Mouse (Mus musculus) lung, embryonic 14.5 days (tissue): ENCODE results near the gene Vax1. TPM values are rescaled to one million over a fixed set of nuclear protein-coding genes. Genes with fewer than 3 reads are reported as not detected.

ENCODE experiments used
- ATAC-seq: fragments of 200-750 bp; cut with Nextera tagmentation; 2 replicates; pipeline ENCODE4 v1.8.0; 2017; ENCODE audit warnings: mild to moderate bottlenecking, moderate TSS enrichment, moderate library complexity; ENCODE audit not compliant: insufficient read depth
- DNase-seq: peaks from one replicate; pipeline ENCODE4 v3.0.0-alpha.2; 2015
- H3K27ac ChIP-seq: fragments of 300-500 bp; sonication (generic); 2 replicates; pipeline ENCODE4 v1.5.1; 2014; ENCODE audit warnings: low read depth, mild to moderate bottlenecking, moderate library complexity
- H3K27me3 ChIP-seq: fragments of 300-500 bp; sonication (generic); 2 replicates; pipeline ENCODE4 v1.6.1; 2014; ENCODE audit warnings: low read length, control low read depth; ENCODE audit not compliant: insufficient read depth
- H3K36me3 ChIP-seq: fragments of 300-500 bp; sonication (generic); 2 replicates; pipeline ENCODE4 v1.6.1; 2014; ENCODE audit warnings: control low read depth; ENCODE audit not compliant: insufficient read depth
- H3K4me1 ChIP-seq: fragments of 300-500 bp; sonication (generic); 2 replicates; pipeline ENCODE4 v1.6.1; 2014; ENCODE audit warnings: antibody characterized with exemption, control low read depth; ENCODE audit not compliant: insufficient read depth
- H3K4me2 ChIP-seq: fragments of 300-500 bp; sonication (generic); 2 replicates; pipeline ENCODE4 v1.6.1; 2014; ENCODE audit warnings: mild to moderate bottlenecking
- H3K4me3 ChIP-seq: fragments of 300-500 bp; sonication (generic); 2 replicates; pipeline ENCODE4 v1.5.1; 2014; ENCODE audit warnings: low read depth, low read length
- H3K9ac ChIP-seq: fragments of 300-500 bp; sonication (generic); 2 replicates; pipeline ENCODE4 v1.6.1; 2014
- H3K9me3 ChIP-seq: fragments of 300-500 bp; sonication (generic); 2 replicates; pipeline ENCODE4 v1.6.1; 2016; ENCODE audit warnings: low read depth, low read length, control low read depth
- CTCF ChIP-seq: IDR thresholded peaks from 2 replicates; pipeline ENCODE4 v1.5.1; 2016; ENCODE audit warnings: antibody characterized with exemption, low read depth
- WGBS: fragments of 180-500 bp; shearing (Covaris S2); extraction: QIAGEN DNeasy Blood & Tissue Kit; methylation state at CpG from one replicate; pipeline ENCODE4 v1.1.7; 2014; 5-methylcytosine and 5-hydroxymethylcytosine counted together
- polyA plus RNA-seq: library from polyadenylated mRNA; unstranded; fragments of >200 nt; fragmentation: Nextera tagmentation; extraction: Ambion mirVana; gene quantifications from 2 replicates; pipeline ENCODE4 v1.2.1, GENCODE M21; 2014

Vax1 gene
- polyA plus RNA-seq, 1 experiment from 2014 or later, result not detected

DNA sequence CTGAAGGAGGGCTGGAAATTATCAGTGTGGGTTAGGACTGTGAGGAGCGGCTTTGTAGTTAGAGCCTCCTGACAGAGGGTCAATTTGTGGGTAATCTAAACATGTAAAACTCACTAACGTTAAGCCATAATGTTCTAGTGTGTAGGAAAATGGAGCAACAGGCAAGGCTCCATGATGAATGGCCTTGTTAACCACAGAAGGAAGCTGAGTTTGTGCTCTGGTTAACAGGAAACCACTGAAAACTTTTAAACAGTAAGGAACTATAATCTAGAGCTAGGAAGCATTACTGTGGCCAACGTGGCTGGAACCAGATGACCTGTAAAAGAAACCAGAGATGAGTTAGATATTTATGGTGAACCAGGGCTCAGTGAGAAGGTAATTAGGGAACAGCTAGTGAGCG, 13.2 kb downstream of the Vax1 start:
- no peaks in the 10 kb centered on the region for H3K9me3 ChIP-seq
- no peaks in the 10 kb centered on the region for H3K36me3 ChIP-seq
- DNase-seq (no peak), ATAC-seq (no peak)
- H3K27me3 ChIP-seq, result peaks cover 14% of the 10 kb centered on the region
- H3K4me1 ChIP-seq, result no peaks in the 10 kb centered on the region
- H3K27ac ChIP-seq, result no peak overlapping the region
- H3K4me3 ChIP-seq, result no peak overlapping the region
- H3K9ac ChIP-seq, result no peak overlapping the region
- no peak overlapping the region for H3K4me2 ChIP-seq
- no peak for TF ChIP-seq CTCF
- WGBS, result 45% methylated on average over 4 of the region's 4 CpGs

DNA sequence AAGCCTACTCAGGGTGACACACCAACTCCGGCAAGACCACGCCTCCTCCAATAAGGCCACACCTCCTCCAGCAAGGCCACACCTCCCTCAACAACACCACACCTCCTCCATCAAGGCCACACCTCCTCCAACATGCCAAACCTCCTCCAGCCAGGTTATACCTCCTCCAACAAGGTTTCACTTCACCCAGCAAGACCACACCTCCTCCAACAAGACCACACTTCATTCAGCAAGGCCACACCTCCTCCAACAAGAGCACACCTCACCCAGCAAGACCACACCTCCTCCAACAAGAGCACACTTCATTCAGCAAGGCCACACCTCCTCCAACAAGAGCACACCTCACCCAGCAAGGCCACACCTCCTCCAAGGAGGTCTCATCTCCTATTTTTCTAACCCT, 15.7 kb downstream of the Vax1 start:
- 74% methylated on average over 2 of the region's 2 CpGs for WGBS
- H3K27ac ChIP-seq, result no peak overlapping the region
- ATAC-seq, result no peak

DNA sequence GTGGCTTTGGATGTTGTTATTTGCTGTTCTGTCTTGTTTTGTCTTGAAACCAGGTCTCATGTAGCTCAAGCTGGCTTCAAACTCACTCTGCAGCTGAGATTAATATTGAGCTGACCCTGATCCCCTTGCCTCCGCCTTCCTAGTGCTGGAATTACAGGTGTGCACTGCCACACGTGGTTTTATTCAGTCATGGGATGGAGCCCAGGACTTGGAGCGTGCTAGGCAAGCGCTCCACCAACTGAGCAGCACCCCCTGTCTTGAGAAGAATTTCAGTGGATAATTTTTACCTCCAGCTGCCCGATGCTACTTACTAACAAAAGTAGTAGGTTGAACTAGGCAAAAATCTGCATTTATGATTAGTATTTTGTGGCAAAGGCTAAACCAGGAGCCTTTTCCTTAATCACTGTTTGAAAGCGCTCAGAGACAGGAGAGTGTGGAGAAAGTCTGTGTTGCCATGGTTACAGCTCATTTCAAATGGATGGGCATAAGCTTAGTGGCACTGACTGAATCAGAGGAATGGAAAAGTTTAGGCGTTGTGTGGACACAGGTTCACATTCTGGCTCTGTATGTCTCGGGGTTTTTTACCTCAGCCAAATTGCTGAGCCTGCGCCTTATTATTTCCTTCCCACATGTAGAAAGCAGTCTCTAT, 24.2 kb downstream of the Vax1 start:
- H3K36me3 ChIP-seq, result no peaks in the 10 kb centered on the region
- H3K4me2 ChIP-seq, result no peak overlapping the region
- ATAC-seq (no peak), DNase-seq (no peak)
- no peak overlapping the region for H3K4me3 ChIP-seq
- H3K27ac ChIP-seq, result no peak overlapping the region
- no peak overlapping the region for H3K9ac ChIP-seq
- no peaks in the 10 kb centered on the region for H3K9me3 ChIP-seq
- no peaks in the 10 kb centered on the region for H3K27me3 ChIP-seq
- WGBS, result 57% methylated on average over 9 of the region's 9 CpGs
- TF ChIP-seq CTCF, result no peak
- no peaks in the 10 kb centered on the region for H3K4me1 ChIP-seq

More for the DNA sequence above, 15.7 kb downstream of the Vax1 start:
- no peaks in the 10 kb centered on the region for H3K4me1 ChIP-seq
- no peak overlapping the region for H3K4me2 ChIP-seq
- no peak for TF ChIP-seq CTCF
- no peak overlapping the region for H3K4me3 ChIP-seq
- DNase-seq, result no peak
- H3K9me3 ChIP-seq, result no peaks in the 10 kb centered on the region
- H3K36me3 ChIP-seq, result no peaks in the 10 kb centered on the region
- H3K9ac ChIP-seq, result no peak overlapping the region
- peaks cover 4% of the 10 kb centered on the region for H3K27me3 ChIP-seq

DNA sequence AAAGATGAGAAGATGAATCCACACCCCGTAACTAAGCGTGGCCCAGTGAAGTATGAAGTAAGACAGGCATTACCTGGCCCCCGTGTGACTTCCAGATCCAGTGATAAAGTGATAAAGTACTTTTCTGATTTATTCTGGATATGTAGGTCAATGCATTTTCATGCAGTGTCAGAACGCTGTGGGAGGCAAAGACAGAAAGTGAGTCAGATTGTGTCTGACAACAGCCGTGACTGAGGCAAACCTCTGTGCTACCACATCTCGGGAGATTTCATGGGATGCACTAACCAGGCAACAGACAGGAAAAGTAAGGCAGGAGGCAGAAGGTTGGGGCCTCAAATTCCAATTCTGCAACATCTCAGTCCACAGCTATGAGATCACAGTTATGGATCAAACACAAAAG, 24.8 kb downstream of the Vax1 start:
- Histone ChIP-seq H3K36me3 (no peaks in the 10 kb centered on the region), H3K27ac (no peak overlapping the region), H3K4me2 (no peak overlapping the region), H3K4me3 (no peak overlapping the region), H3K4me1 (no peaks in the 10 kb centered on the region), H3K27me3 (no peaks in the 10 kb centered on the region), H3K9ac (no peak overlapping the region), H3K9me3 (no peaks in the 10 kb centered on the region)
- TF ChIP-seq CTCF, result no peak
- no peak for ATAC-seq
- no peak for DNase-seq
- WGBS, result 80% methylated on average over 6 of the region's 6 CpGs

DNA sequence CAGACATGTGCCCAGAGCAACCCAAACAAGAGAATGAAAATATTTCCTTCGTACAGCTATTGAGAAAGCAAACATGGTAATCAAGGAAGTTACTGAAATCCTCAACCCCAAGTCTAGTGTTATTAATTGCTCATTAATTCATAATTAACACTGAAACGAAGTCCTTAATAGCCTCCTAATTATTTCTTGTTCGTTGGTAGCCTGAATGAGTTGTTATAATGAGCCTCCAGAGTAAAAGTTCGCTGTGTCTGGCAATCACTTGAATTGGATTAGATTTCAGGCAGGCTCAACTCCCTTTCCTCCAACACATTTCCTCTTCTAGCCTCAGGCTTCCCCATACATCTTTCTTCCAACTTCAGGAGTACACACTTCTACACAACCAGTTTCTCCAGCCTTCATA, 27.6 kb downstream of the Vax1 start:
- DNase-seq (no peak), ATAC-seq (no peak)
- no peaks in the 10 kb centered on the region for H3K9me3 ChIP-seq
- TF ChIP-seq CTCF, result no peak
- no peak overlapping the region for H3K4me3 ChIP-seq
- WGBS, result 70% methylated on average over 4 of the region's 4 CpGs
- H3K27me3 ChIP-seq, result no peaks in the 10 kb centered on the region
- no peak overlapping the region for H3K9ac ChIP-seq
- H3K27ac ChIP-seq, result no peak overlapping the region
- H3K36me3 ChIP-seq, result no peaks in the 10 kb centered on the region
- no peaks in the 10 kb centered on the region for H3K4me1 ChIP-seq
- H3K4me2 ChIP-seq, result no peak overlapping the region

DNA sequence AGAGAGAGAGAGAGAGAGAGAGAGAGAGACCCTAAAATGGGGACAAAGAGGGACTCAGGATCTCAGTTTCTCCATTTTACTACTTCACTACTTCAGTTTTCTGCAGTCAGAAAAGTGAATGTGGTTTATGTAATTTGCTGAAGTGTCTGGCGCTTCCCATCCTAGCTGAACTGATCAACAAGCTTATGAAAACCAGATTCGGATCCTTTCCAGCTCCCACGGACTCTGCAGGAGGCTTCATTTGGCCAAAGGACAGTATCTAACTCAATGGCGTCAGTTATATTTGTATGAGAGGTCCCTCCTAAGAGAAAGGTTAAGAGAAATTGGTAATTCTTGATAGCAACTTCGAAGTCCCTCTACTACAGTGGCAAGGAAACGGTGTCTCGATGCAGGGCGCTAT, 34.5 kb downstream of the Vax1 start:
- H3K9ac ChIP-seq, result no peak overlapping the region
- no peaks in the 10 kb centered on the region for H3K4me1 ChIP-seq
- WGBS, result 69% methylated on average over 8 of the region's 8 CpGs
- H3K4me2 ChIP-seq, result no peak overlapping the region
- DNase-seq, result no peak
- H3K36me3 ChIP-seq, result no peaks in the 10 kb centered on the region
- no peaks in the 10 kb centered on the region for H3K27me3 ChIP-seq
- no peak overlapping the region for H3K27ac ChIP-seq
- ATAC-seq, result no peak
- TF ChIP-seq CTCF, result no peak
- no peaks in the 10 kb centered on the region for H3K9me3 ChIP-seq
- H3K4me3 ChIP-seq, result no peak overlapping the region

DNA sequence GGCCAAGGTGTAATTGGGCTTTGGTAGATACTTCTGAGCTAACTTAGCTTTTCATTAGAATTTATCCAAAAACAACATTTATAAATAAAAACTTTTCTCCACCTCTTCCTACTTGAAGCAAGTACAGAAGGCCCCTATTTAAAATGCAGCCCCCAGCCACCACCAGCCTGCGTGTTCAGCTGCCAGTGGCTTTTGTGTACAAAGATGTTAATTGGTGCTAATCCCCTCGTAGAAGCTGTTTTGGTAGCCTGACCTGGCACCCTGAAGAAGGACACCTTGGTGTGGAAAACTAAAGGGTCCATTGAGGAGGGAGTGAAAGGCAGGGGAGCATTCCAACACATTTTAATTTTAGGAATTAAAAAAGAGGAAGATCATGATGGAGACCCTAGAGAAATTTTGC, 34.9 kb downstream of the Vax1 start:
- H3K27ac ChIP-seq, result no peak overlapping the region
- no peaks in the 10 kb centered on the region for H3K4me1 ChIP-seq
- H3K27me3 ChIP-seq, result no peaks in the 10 kb centered on the region
- whole genome bisulfite sequencing, result 36% methylated on average over 2 of the region's 2 CpGs
- H3K9me3 ChIP-seq, result no peaks in the 10 kb centered on the region
- DNase-seq, result no peak
- no peaks in the 10 kb centered on the region for H3K36me3 ChIP-seq
- no peak for TF ChIP-seq CTCF
- no peak overlapping the region for H3K4me3 ChIP-seq
- no peak for ATAC-seq
- no peak overlapping the region for H3K4me2 ChIP-seq
- H3K9ac ChIP-seq, result no peak overlapping the region

DNA sequence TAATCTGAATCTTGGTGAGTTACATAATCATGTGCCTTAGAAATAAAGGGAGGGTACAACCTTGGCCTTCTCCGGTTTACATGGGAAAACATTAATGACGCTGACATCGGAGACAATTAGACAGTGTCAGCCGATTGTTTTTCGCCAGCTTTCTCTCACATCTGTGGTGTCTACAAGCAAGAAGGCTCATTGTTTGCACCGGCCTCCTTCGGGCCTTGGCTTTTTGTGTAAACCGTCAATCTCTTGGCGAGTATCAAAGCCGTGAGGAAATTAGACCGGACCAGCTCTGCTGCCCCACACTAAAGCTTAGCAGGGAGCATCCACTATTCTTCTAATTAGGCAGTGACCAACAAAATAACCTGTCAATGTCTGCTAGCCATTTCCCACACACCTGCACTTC, 36.7 kb downstream of the Vax1 start:
- no peak for TF ChIP-seq CTCF
- Histone ChIP-seq H3K36me3 (no peaks in the 10 kb centered on the region), H3K9ac (no peak overlapping the region), H3K9me3 (no peaks in the 10 kb centered on the region), H3K4me3 (no peak overlapping the region), H3K4me2 (no peak overlapping the region), H3K27ac (no peak overlapping the region), H3K27me3 (no peaks in the 10 kb centered on the region), H3K4me1 (no peaks in the 10 kb centered on the region)
- DNase-seq (no peak), ATAC-seq (no peak)
- WGBS, result 41% methylated on average over 11 of the region's 11 CpGs
